Mouse (Mus musculus): Measurements from ENCODE around the gene Nell1. TPM values are rescaled to one million over a fixed set of nuclear protein-coding genes. Genes with fewer than 3 reads are reported as not detected.

The Nell1 gene
- polyA plus RNA-seq, 1 experiment from 2014 or later, result 0.69 TPM

- Histone ChIP-seq H3K4me1 (ENCODE audit: control insufficient read depth, insufficient read depth, low read length) (no peaks in the 10 kb centered on the region), H3K27ac (ENCODE audit: low read depth, low read length) (no peak overlapping the region), H3K4me2 (no peak overlapping the region), H3K36me3 (ENCODE audit: control insufficient read depth, insufficient read depth, low read length) (no peaks in the 10 kb centered on the region), H3K9me3 (replicated peaks; ENCODE audit: control insufficient read depth, low read length) (no peaks in the 10 kb centered on the region), H3K9ac (ENCODE audit: low read depth, low read length) (no peak overlapping the region), H3K27me3 (ENCODE audit: control insufficient read depth, insufficient read depth, low read length) (no peaks in the 10 kb centered on the region), H3K4me3 (ENCODE audit: low read depth, low read length) (no peak overlapping the region)
- ATAC-seq (replicated peaks; ENCODE audit: insufficient number of reproducible peaks, low FRiP score, low TSS enrichment), result no peak
- WGBS (ENCODE audit: insufficient replicate concordance), result 70% methylated on average over 1 of the region's 1 CpGs
Observed at GRCm38 (mm10) chr7:50675444-50675843, 700.8 kb downstream of the Nell1 start.

- Histone ChIP-seq H3K36me3 (ENCODE audit: control insufficient read depth, insufficient read depth, low read length) (no peaks in the 10 kb centered on the region), H3K4me2 (no peak overlapping the region), H3K27ac (ENCODE audit: low read depth, low read length) (no peak overlapping the region), H3K9ac (ENCODE audit: low read depth, low read length) (no peak overlapping the region), H3K9me3 (replicated peaks; ENCODE audit: control insufficient read depth, low read length) (no peaks in the 10 kb centered on the region), H3K27me3 (ENCODE audit: control insufficient read depth, insufficient read depth, low read length) (no peaks in the 10 kb centered on the region), H3K4me3 (ENCODE audit: low read depth, low read length) (no peak overlapping the region), H3K4me1 (ENCODE audit: control insufficient read depth, insufficient read depth, low read length) (no peaks in the 10 kb centered on the region)
- 61% methylated on average over 1 of the region's 1 CpGs for WGBS (ENCODE audit: insufficient replicate concordance)
- ATAC-seq (replicated peaks; ENCODE audit: insufficient number of reproducible peaks, low FRiP score, low TSS enrichment), result no peak
Observed at GRCm38 (mm10) chr7:50677511-50677910, 702.8 kb downstream of the Nell1 start.

GRCm38 (mm10) chr7:50686337-50686736, 711.7 kb downstream of the Nell1 start:
- Histone ChIP-seq H3K4me1 (ENCODE audit: control insufficient read depth, insufficient read depth, low read length) (no peaks in the 10 kb centered on the region), H3K9me3 (replicated peaks; ENCODE audit: control insufficient read depth, low read length) (no peaks in the 10 kb centered on the region), H3K27me3 (ENCODE audit: control insufficient read depth, insufficient read depth, low read length) (no peaks in the 10 kb centered on the region), H3K27ac (ENCODE audit: low read depth, low read length) (no peak overlapping the region), H3K9ac (ENCODE audit: low read depth, low read length) (no peak overlapping the region), H3K4me2 (no peak overlapping the region), H3K36me3 (ENCODE audit: control insufficient read depth, insufficient read depth, low read length) (no peaks in the 10 kb centered on the region), H3K4me3 (ENCODE audit: low read depth, low read length) (no peak overlapping the region)
- ATAC-seq (replicated peaks; ENCODE audit: insufficient number of reproducible peaks, low FRiP score, low TSS enrichment), result no peak
- WGBS (ENCODE audit: insufficient replicate concordance), result 88% methylated on average over 5 of the region's 5 CpGs

GRCm38 (mm10) chr7:50725166-50725565, 750.5 kb downstream of the Nell1 start:
- Histone ChIP-seq H3K4me3 (ENCODE audit: low read depth, low read length) (no peak overlapping the region), H3K4me2 (no peak overlapping the region), H3K27ac (ENCODE audit: low read depth, low read length) (no peak overlapping the region), H3K4me1 (ENCODE audit: control insufficient read depth, insufficient read depth, low read length) (no peaks in the 10 kb centered on the region), H3K9me3 (replicated peaks; ENCODE audit: control insufficient read depth, low read length) (no peaks in the 10 kb centered on the region), H3K36me3 (ENCODE audit: control insufficient read depth, insufficient read depth, low read length) (no peaks in the 10 kb centered on the region), H3K9ac (ENCODE audit: low read depth, low read length) (no peak overlapping the region), H3K27me3 (ENCODE audit: control insufficient read depth, insufficient read depth, low read length) (no peaks in the 10 kb centered on the region)
- 68% methylated on average over 3 of the region's 3 CpGs for WGBS (ENCODE audit: insufficient replicate concordance)
- no peak for ATAC-seq (replicated peaks; ENCODE audit: insufficient number of reproducible peaks, low FRiP score, low TSS enrichment)

GRCm38 (mm10) chr7:50730951-50731350, 756.3 kb downstream of the Nell1 start:
- no peak overlapping the region for H3K4me2 ChIP-seq
- 46% methylated on average over 4 of the region's 4 CpGs for WGBS (ENCODE audit: insufficient replicate concordance)
- H3K4me3 ChIP-seq (ENCODE audit: low read depth, low read length), result no peak overlapping the region
- no peak overlapping the region for H3K27ac ChIP-seq (ENCODE audit: low read depth, low read length)
- no peaks in the 10 kb centered on the region for H3K9me3 ChIP-seq (replicated peaks; ENCODE audit: control insufficient read depth, low read length)
- H3K27me3 ChIP-seq (ENCODE audit: control insufficient read depth, insufficient read depth, low read length), result no peaks in the 10 kb centered on the region
- no peaks in the 10 kb centered on the region for H3K4me1 ChIP-seq (ENCODE audit: control insufficient read depth, insufficient read depth, low read length)
- no peak for ATAC-seq (replicated peaks; ENCODE audit: insufficient number of reproducible peaks, low FRiP score, low TSS enrichment)
- no peak overlapping the region for H3K9ac ChIP-seq (ENCODE audit: low read depth, low read length)
- no peaks in the 10 kb centered on the region for H3K36me3 ChIP-seq (ENCODE audit: control insufficient read depth, insufficient read depth, low read length)

- no peak overlapping the region for H3K9ac ChIP-seq (ENCODE audit: low read depth, low read length)
- WGBS (ENCODE audit: insufficient replicate concordance), result 74% methylated on average over 3 of the region's 3 CpGs
- no peak for ATAC-seq (replicated peaks; ENCODE audit: insufficient number of reproducible peaks, low FRiP score, low TSS enrichment)
Observed at GRCm38 (mm10) chr7:50755516-50755915, 780.9 kb downstream of the Nell1 start.

GRCm38 (mm10) chr7:50756409-50756808, 781.7 kb downstream of the Nell1 start:
- Histone ChIP-seq H3K9me3 (replicated peaks; ENCODE audit: control insufficient read depth, low read length) (no peaks in the 10 kb centered on the region), H3K4me2 (no peak overlapping the region), H3K4me1 (ENCODE audit: control insufficient read depth, insufficient read depth, low read length) (no peaks in the 10 kb centered on the region), H3K27me3 (ENCODE audit: control insufficient read depth, insufficient read depth, low read length) (no peaks in the 10 kb centered on the region), H3K27ac (ENCODE audit: low read depth, low read length) (no peak overlapping the region), H3K9ac (ENCODE audit: low read depth, low read length) (no peak overlapping the region), H3K4me3 (ENCODE audit: low read depth, low read length) (no peak overlapping the region), H3K36me3 (ENCODE audit: control insufficient read depth, insufficient read depth, low read length) (no peaks in the 10 kb centered on the region)
- no peak for ATAC-seq (replicated peaks; ENCODE audit: insufficient number of reproducible peaks, low FRiP score, low TSS enrichment)
- 77% methylated on average over 5 of the region's 5 CpGs for WGBS (ENCODE audit: insufficient replicate concordance)

More at GRCm38 (mm10) chr7:50755516-50755915, 780.9 kb downstream of the Nell1 start:
- H3K27me3 ChIP-seq (ENCODE audit: control insufficient read depth, insufficient read depth, low read length), result no peaks in the 10 kb centered on the region
- no peaks in the 10 kb centered on the region for H3K9me3 ChIP-seq (replicated peaks; ENCODE audit: control insufficient read depth, low read length)
- H3K4me2 ChIP-seq, result no peak overlapping the region
- H3K4me3 ChIP-seq (ENCODE audit: low read depth, low read length), result no peak overlapping the region
- no peak overlapping the region for H3K27ac ChIP-seq (ENCODE audit: low read depth, low read length)
- H3K36me3 ChIP-seq (ENCODE audit: control insufficient read depth, insufficient read depth, low read length), result no peaks in the 10 kb centered on the region
- H3K4me1 ChIP-seq (ENCODE audit: control insufficient read depth, insufficient read depth, low read length), result no peaks in the 10 kb centered on the region

- ATAC-seq (replicated peaks; ENCODE audit: insufficient number of reproducible peaks, low FRiP score, low TSS enrichment), result no peak
Observed at GRCm38 (mm10) chr7:50773516-50773915, 798.9 kb downstream of the Nell1 start.

GRCm38 (mm10) chr7:50781105-50781504, 806.4 kb downstream of the Nell1 start:
- Histone ChIP-seq H3K27ac (ENCODE audit: low read depth, low read length) (no peak overlapping the region), H3K9me3 (replicated peaks; ENCODE audit: control insufficient read depth, low read length) (no peaks in the 10 kb centered on the region), H3K36me3 (ENCODE audit: control insufficient read depth, insufficient read depth, low read length) (no peaks in the 10 kb centered on the region), H3K4me1 (ENCODE audit: control insufficient read depth, insufficient read depth, low read length) (no peaks in the 10 kb centered on the region), H3K27me3 (ENCODE audit: control insufficient read depth, insufficient read depth, low read length) (no peaks in the 10 kb centered on the region), H3K4me3 (ENCODE audit: low read depth, low read length) (no peak overlapping the region), H3K4me2 (no peak overlapping the region), H3K9ac (ENCODE audit: low read depth, low read length) (no peak overlapping the region)
- no peak for ATAC-seq (replicated peaks; ENCODE audit: insufficient number of reproducible peaks, low FRiP score, low TSS enrichment)
- WGBS (ENCODE audit: insufficient replicate concordance), result 61% methylated on average over 1 of the region's 1 CpGs

More at GRCm38 (mm10) chr7:50773516-50773915, 798.9 kb downstream of the Nell1 start:
- Histone ChIP-seq H3K36me3 (ENCODE audit: control insufficient read depth, insufficient read depth, low read length) (no peaks in the 10 kb centered on the region), H3K4me2 (no peak overlapping the region), H3K9ac (ENCODE audit: low read depth, low read length) (no peak overlapping the region), H3K27ac (ENCODE audit: low read depth, low read length) (no peak overlapping the region), H3K9me3 (replicated peaks; ENCODE audit: control insufficient read depth, low read length) (no peaks in the 10 kb centered on the region), H3K27me3 (ENCODE audit: control insufficient read depth, insufficient read depth, low read length) (no peaks in the 10 kb centered on the region), H3K4me1 (ENCODE audit: control insufficient read depth, insufficient read depth, low read length) (no peaks in the 10 kb centered on the region), H3K4me3 (ENCODE audit: low read depth, low read length) (no peak overlapping the region)
